20 mouse cellular contexts compared by ENCODE assay signal in the genomic region with DNA sequence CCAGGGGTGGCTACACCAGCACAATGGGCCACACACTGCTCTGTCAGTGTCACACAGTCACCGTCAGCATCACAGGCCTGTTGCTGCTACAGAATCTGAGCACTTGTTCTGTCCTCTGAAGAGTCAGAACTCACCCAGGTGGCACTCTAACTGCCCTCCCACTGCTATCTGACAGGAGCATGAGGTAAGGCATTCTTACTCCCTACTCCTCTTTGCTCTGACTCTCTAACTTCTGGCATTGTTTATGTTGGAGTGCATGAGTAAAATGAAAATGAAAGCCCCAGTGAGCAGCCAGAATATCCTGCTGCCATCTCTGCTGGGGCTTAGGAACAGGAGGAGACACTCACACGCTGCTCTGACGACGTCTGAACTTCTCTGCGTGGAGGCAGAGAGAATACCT. TPM values are rescaled to one million over a fixed set of nuclear protein-coding genes. Genes with fewer than 3 reads are reported as not detected.
DNase-seq lines count a peak whose midpoint lies in the region; ATAC-seq and TF ChIP-seq lines count a peak whose summit lies in the region.
"Had no signal": no experiment of that assay in that cellular context is flagged by ENCODE, and none has a peak within 500 bp of the region (broad histone marks: within the 10 kb centered on the region; RNA-seq: fewer than 3 reads in every experiment).

No protein-coding gene starts in this region.

- no peak overlapping the region for H3K4me3 ChIP-seq in cerebellum, adult 2 months (replicated peaks; ENCODE audit: insufficient read depth, low read depth, low read length)
- H3K4me3 ChIP-seq in hindbrain, embryonic 11.5 days (ENCODE audit: low read depth, low read length), result no peak overlapping the region
- no peak overlapping the region for H3K4me3 ChIP-seq in hindbrain, embryonic 12.5 days
- no peak overlapping the region for H3K4me3 ChIP-seq in lung, embryonic 14.5 days (ENCODE audit: low read depth, low read length)
- no peak overlapping the region for H3K4me3 ChIP-seq in midbrain, embryonic 15.5 days
- H3K4me3 ChIP-seq: forebrain, embryonic 12.5 days; left cerebral cortex, adult 2 months; liver, embryonic 13.5 days had no signal

- DNase-seq in cerebellum, adult 2 months, result no peak
- DNase-seq in cerebellum, adult 9-10 months, result no peak
- no peak for DNase-seq in hindbrain, embryonic 11.5 days (ENCODE audit: low spot score)
- peak; percentile 6 for DNase-seq in lung, embryonic 14.5 days
- no peak for DNase-seq in lung, postnatal 4 days
- peak; percentile 26 for DNase-seq in Muller cell, postnatal 12 days (ENCODE audit: inconsistent ontology term)
- DNase-seq: cerebellum, postnatal 14 days; gastrocnemius, postnatal 36 days; kidney, adult 11 months; liver, embryonic 13.5 days; thymus, postnatal 36 days had no signal

- peak overlapping the region; percentile 43; the same call in 1 of the 2 replicates for H3K27ac ChIP-seq in cerebellum, adult 2 months (ENCODE audit: insufficient read depth, low read length)
- H3K27ac ChIP-seq in hindbrain, embryonic 11.5 days (ENCODE audit: low read depth, low read length), result 0 out of 2 replicates have a peak overlapping the region, but pooled peaks have one; percentile 33
- H3K27ac ChIP-seq in hindbrain, embryonic 12.5 days, result no peak overlapping the region
- H3K27ac ChIP-seq in lung, embryonic 14.5 days (ENCODE audit: low read depth), result no peak overlapping the region
- no peak overlapping the region for H3K27ac ChIP-seq in midbrain, embryonic 15.5 days
- H3K27ac ChIP-seq: forebrain, embryonic 12.5 days; left cerebral cortex, adult 2 months; liver, embryonic 13.5 days; macrophage had no signal

- TF ChIP-seq POLR2A in cerebellum, adult 2 months (IDR thresholded peaks at IDR 0.05; ENCODE audit: borderline replicate concordance, insufficient read depth, low read length), result no peak

- no peak for TF ChIP-seq CTCF in cerebellum, adult 2 months (IDR thresholded peaks at IDR 0.05; ENCODE audit: borderline replicate concordance, insufficient read depth, low read depth, low read length)
- no peak for TF ChIP-seq CTCF in lung, embryonic 14.5 days (IDR thresholded peaks at IDR 0.05; ENCODE audit: low read depth)

- H3K9me3 ChIP-seq in hindbrain, embryonic 11.5 days (ENCODE audit: control insufficient read depth, low read length), result no peaks in the 10 kb centered on the region
- H3K9me3 ChIP-seq in hindbrain, embryonic 12.5 days (replicated peaks), result no peaks in the 10 kb centered on the region
- H3K9me3 ChIP-seq in lung, embryonic 14.5 days (ENCODE audit: low read depth, low read length), result no peaks in the 10 kb centered on the region
- no peaks in the 10 kb centered on the region for H3K9me3 ChIP-seq in midbrain, embryonic 15.5 days
- H3K9me3 ChIP-seq: forebrain, embryonic 12.5 days; G1E; liver, embryonic 13.5 days had no signal

- ATAC-seq in hindbrain, embryonic 11.5 days (ENCODE audit: low FRiP score), result no peak
- no peak for ATAC-seq in hindbrain, embryonic 12.5 days (ENCODE audit: low FRiP score)
- ATAC-seq in lung, embryonic 14.5 days (ENCODE audit: insufficient read depth), result no peak
- no peak for ATAC-seq in midbrain, embryonic 15.5 days (replicated peaks)
- ATAC-seq: CD4-positive, CD25-positive, alpha-beta regulatory T cell, adult 4 months; hindbrain, embryonic 16.5 days; midbrain, embryonic 16.5 days had no signal

- no peaks in the 10 kb centered on the region for H3K27me3 ChIP-seq in cerebellum, adult 2 months (ENCODE audit: control insufficient read depth, insufficient read depth, low read length)
- no peaks in the 10 kb centered on the region for H3K27me3 ChIP-seq in hindbrain, embryonic 11.5 days (ENCODE audit: control insufficient read depth, insufficient read depth, low read length)
- no peaks in the 10 kb centered on the region for H3K27me3 ChIP-seq in hindbrain, embryonic 12.5 days
- no peaks in the 10 kb centered on the region for H3K27me3 ChIP-seq in lung, embryonic 14.5 days (ENCODE audit: insufficient read depth, low read length)
- no peaks in the 10 kb centered on the region for H3K27me3 ChIP-seq in midbrain, embryonic 15.5 days (replicated peaks)
- H3K27me3 ChIP-seq: forebrain, embryonic 12.5 days; liver, embryonic 13.5 days had no signal

- H3K4me2 ChIP-seq in hindbrain, embryonic 11.5 days (replicated peaks; ENCODE audit: low read depth, low read length), result no peak overlapping the region
- H3K4me2 ChIP-seq in hindbrain, embryonic 12.5 days (replicated peaks), result no peak overlapping the region
- no peak overlapping the region for H3K4me2 ChIP-seq in lung, embryonic 14.5 days
- H3K4me2 ChIP-seq in midbrain, embryonic 15.5 days, result no peak overlapping the region
- H3K4me2 ChIP-seq: forebrain, embryonic 12.5 days; liver, embryonic 13.5 days had no signal

- 9% methylated on average over 5 of the region's 5 CpGs for WGBS in cerebellum, adult 2 months
- 51% methylated on average over 5 of the region's 5 CpGs for WGBS in hindbrain, embryonic 11.5 days
- 56% methylated on average over 5 of the region's 5 CpGs for WGBS in hindbrain, embryonic 12.5 days
- 35% methylated on average over 5 of the region's 5 CpGs for WGBS in lung, embryonic 14.5 days
- WGBS in midbrain, embryonic 15.5 days, result 56% methylated on average over 5 of the region's 5 CpGs

- no peak overlapping the region for H3K9ac ChIP-seq in hindbrain, embryonic 11.5 days (ENCODE audit: low read depth, low read length)
- no peak overlapping the region for H3K9ac ChIP-seq in hindbrain, embryonic 12.5 days
- H3K9ac ChIP-seq in lung, embryonic 14.5 days, result no peak overlapping the region
- no peak overlapping the region for H3K9ac ChIP-seq in midbrain, embryonic 15.5 days
- H3K9ac ChIP-seq: forebrain, embryonic 12.5 days; liver, embryonic 13.5 days had no signal

- peaks cover 47% of the 10 kb centered on the region for H3K4me1 ChIP-seq in cerebellum, adult 2 months (ENCODE audit: control insufficient read depth, insufficient read depth, low read length)
- peaks cover 10% of the 10 kb centered on the region for H3K4me1 ChIP-seq in hindbrain, embryonic 11.5 days (replicated peaks; ENCODE audit: control insufficient read depth, insufficient read depth, low read length)
- H3K4me1 ChIP-seq in hindbrain, embryonic 12.5 days, result peaks cover 51% of the 10 kb centered on the region
- peaks cover 6% of the 10 kb centered on the region; the same call in 1 of the 2 replicates for H3K4me1 ChIP-seq in lung, embryonic 14.5 days (ENCODE audit: insufficient read depth)
- peaks cover 49% of the 10 kb centered on the region for H3K4me1 ChIP-seq in midbrain, embryonic 15.5 days

- no peaks in the 10 kb centered on the region for H3K36me3 ChIP-seq in hindbrain, embryonic 11.5 days (ENCODE audit: control insufficient read depth, insufficient read depth, low read length)
- no peaks in the 10 kb centered on the region for H3K36me3 ChIP-seq in hindbrain, embryonic 12.5 days
- no peaks in the 10 kb centered on the region for H3K36me3 ChIP-seq in lung, embryonic 14.5 days (ENCODE audit: insufficient read depth)
- H3K36me3 ChIP-seq in midbrain, embryonic 15.5 days (replicated peaks), result no peaks in the 10 kb centered on the region
- H3K36me3 ChIP-seq: forebrain, embryonic 12.5 days; liver, embryonic 13.5 days had no signal

RNA-seq across cellular contexts. Expression of gene Taf4, which starts 28.8 kb away (rescaled TPM):
- 15.2 TPM in 2 replicates for polyA plus RNA-seq in cerebellum, adult 2 months (2012; rRNA removed)
- polyA plus RNA-seq in hindbrain, embryonic 11.5 days (2014; fragmentation: Nextera tagmentation; extraction: Ambion mirVana), result 6.2 and 9.2 TPM in 2 replicates
- polyA plus RNA-seq in hindbrain, embryonic 12.5 days (2016; fragmentation: Nextera tagmentation; extraction: Ambion mirVana), result 3.5 and 5.2 TPM in 2 replicates
- 4.6 and 5.5 TPM in 2 replicates for polyA plus RNA-seq in lung, embryonic 14.5 days (2014; fragmentation: Nextera tagmentation; extraction: Ambion mirVana)
- polyA plus RNA-seq in midbrain, embryonic 15.5 days (2015; fragmentation: Nextera tagmentation; extraction: Ambion mirVana), result 3.9 and 4.0 TPM in 2 replicates

Comparison
In these comparisons a context has a peak if more than half of its experiments do, and no peak if none do; other contexts are left out.
1. DNase-seq: peak in lung, embryonic 14.5 days (single experiment) and Muller cell, postnatal 12 days (single experiment); none in cerebellum, adult 2 months (0 of 2), cerebellum, adult 9-10 months (single experiment), hindbrain, embryonic 11.5 days (single experiment) and lung, postnatal 4 days (0 of 2).
2. H3K27ac ChIP-seq: peak in cerebellum, adult 2 months (single experiment) and hindbrain, embryonic 11.5 days (single experiment); none in hindbrain, embryonic 12.5 days (single experiment), lung, embryonic 14.5 days (single experiment) and midbrain, embryonic 15.5 days (single experiment).